Mouse (Mus musculus) intestine, postnatal 0 days (tissue): ENCODE measurements around the gene Inca1. TPM values are rescaled to one million over a fixed set of nuclear protein-coding genes. Genes with fewer than 3 reads are reported as not detected.

Source experiments
- ATAC-seq: fragments of 200-750 bp; cut with Nextera tagmentation; 2 replicates; pipeline ENCODE4 v1.8.0; 2017; ENCODE audit warnings: mild to moderate bottlenecking, moderate TSS enrichment, moderate library complexity
- H3K27ac ChIP-seq: fragments of 300-500 bp; sonication (generic); 2 replicates; pipeline ENCODE4 v1.5.1; 2014; ENCODE audit warnings: mild to moderate bottlenecking, low read depth, low read length, moderate library complexity
- H3K27me3 ChIP-seq: fragments of 300-500 bp; sonication (generic); replicated peaks from 2 replicates; pipeline ENCODE4 v1.6.1; 2014; ENCODE audit warnings: low read length, mixed read lengths; ENCODE audit not compliant: control insufficient read depth, insufficient read depth
- H3K36me3 ChIP-seq: fragments of 300-500 bp; sonication (generic); 2 replicates; pipeline ENCODE4 v1.6.1; 2014; ENCODE audit warnings: mild to moderate bottlenecking, moderate library complexity; ENCODE audit not compliant: control insufficient read depth, insufficient read depth
- H3K4me1 ChIP-seq: fragments of 300-500 bp; sonication (generic); replicated peaks from 2 replicates; pipeline ENCODE4 v1.6.1; 2014; ENCODE audit warnings: antibody characterized with exemption, low read length, mixed read lengths; ENCODE audit not compliant: control insufficient read depth, insufficient read depth
- H3K4me2 ChIP-seq: fragments of 300-500 bp; sonication (generic); replicated peaks from 2 replicates; pipeline ENCODE4 v1.6.1; 2014; ENCODE audit warnings: low read depth, mild to moderate bottlenecking, moderate library complexity
- H3K4me3 ChIP-seq: fragments of 300-500 bp; sonication (generic); 2 replicates; pipeline ENCODE4 v1.5.1; 2014; ENCODE audit warnings: low read depth, low read length
- H3K9ac ChIP-seq: fragments of 300-500 bp; sonication (generic); 2 replicates; pipeline ENCODE4 v1.6.1; 2014; ENCODE audit warnings: mild to moderate bottlenecking, low read depth, low read length
- H3K9me3 ChIP-seq: fragments of 300-500 bp; sonication (generic); 2 replicates; pipeline ENCODE4 v1.6.1; 2016; ENCODE audit warnings: mixed run types; ENCODE audit not compliant: control insufficient read depth
- CTCF ChIP-seq: sonication (generic); IDR thresholded peaks from 2 replicates; pipeline ENCODE4 v1.5.1; 2016; ENCODE audit warnings: low read depth, mild to moderate bottlenecking, control low read depth, antibody characterized with exemption, moderate library complexity
- WGBS: fragments of 180-500 bp; shearing (Covaris S2); extraction: QIAGEN DNeasy Blood & Tissue Kit; methylation state at CpG from one replicate; pipeline ENCODE4 v1.1.7; 2014; 5-methylcytosine and 5-hydroxymethylcytosine counted together
- polyA plus RNA-seq: library from polyadenylated mRNA; unstranded; fragments of >200 nt; fragmentation: Nextera tagmentation; extraction: Ambion mirVana; gene quantifications from 2 replicates; pipeline ENCODE4 v1.2.1, GENCODE M21; 2015

Inca1 gene
- polyA plus RNA-seq, 1 experiment from 2014 or later, result 2.8 TPM

DNA sequence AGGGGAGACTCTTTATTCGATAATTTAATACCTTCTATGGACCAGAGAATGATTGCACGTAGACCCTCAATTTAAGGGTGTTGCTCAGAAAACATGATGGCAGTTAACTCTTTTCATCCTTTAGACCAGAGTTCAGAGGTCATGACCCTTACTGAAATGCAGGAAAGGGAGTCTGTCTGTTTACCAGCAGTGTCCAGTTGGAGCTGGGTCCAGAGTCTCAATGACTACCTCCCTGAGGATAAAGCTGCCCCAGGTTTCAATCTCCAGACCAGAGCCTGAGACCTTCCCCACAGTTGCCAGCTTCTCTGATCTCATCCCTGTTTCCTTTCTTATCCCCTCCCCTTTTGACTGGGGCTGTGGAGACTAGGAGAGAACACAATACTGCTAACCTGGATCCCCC, 21.4 kb downstream of the Inca1 start:
- no peak overlapping the region for H3K4me2 ChIP-seq
- no peaks in the 10 kb centered on the region for H3K4me1 ChIP-seq
- 76% methylated on average over 2 of the region's 2 CpGs for WGBS
- no peak overlapping the region for H3K4me3 ChIP-seq
- H3K36me3 ChIP-seq, result peaks cover 80% of the 10 kb centered on the region
- H3K9ac ChIP-seq, result no peak overlapping the region
- no peak for ATAC-seq
- no peak for TF ChIP-seq CTCF
- no peaks in the 10 kb centered on the region for H3K9me3 ChIP-seq
- H3K27ac ChIP-seq, result no peak overlapping the region
- H3K27me3 ChIP-seq, result no peaks in the 10 kb centered on the region

DNA sequence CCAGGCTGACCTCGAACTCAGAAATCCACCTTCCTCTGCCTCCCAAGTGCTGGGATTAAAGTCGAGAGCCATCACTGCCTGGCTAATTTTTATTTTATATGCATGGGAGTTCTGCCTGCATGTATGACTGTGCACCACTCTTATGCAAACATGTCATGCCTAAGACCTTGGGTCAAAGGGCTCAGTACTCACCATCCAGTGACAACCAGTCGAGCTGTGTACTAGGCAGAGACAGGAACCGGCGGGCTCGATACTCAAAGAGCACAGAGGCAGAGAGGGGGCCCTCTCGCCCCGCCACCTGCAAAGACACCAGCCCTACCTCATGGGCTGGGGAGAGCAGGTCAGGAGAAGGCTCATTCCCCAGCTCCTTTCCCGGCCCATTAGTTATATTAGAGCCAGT, 21.9 kb downstream of the Inca1 start:
- Histone ChIP-seq H3K4me2 (no peak overlapping the region), H3K36me3 (peaks cover 77% of the 10 kb centered on the region), H3K27me3 (no peaks in the 10 kb centered on the region), H3K4me1 (no peaks in the 10 kb centered on the region), H3K27ac (no peak overlapping the region), H3K9me3 (no peaks in the 10 kb centered on the region), H3K9ac (0 out of 2 replicates have a peak overlapping the region, but pooled peaks have one; percentile 22), H3K4me3 (no peak overlapping the region)
- 70% methylated on average over 9 of the region's 9 CpGs for WGBS
- no peak for TF ChIP-seq CTCF
- ATAC-seq, result no peak

DNA sequence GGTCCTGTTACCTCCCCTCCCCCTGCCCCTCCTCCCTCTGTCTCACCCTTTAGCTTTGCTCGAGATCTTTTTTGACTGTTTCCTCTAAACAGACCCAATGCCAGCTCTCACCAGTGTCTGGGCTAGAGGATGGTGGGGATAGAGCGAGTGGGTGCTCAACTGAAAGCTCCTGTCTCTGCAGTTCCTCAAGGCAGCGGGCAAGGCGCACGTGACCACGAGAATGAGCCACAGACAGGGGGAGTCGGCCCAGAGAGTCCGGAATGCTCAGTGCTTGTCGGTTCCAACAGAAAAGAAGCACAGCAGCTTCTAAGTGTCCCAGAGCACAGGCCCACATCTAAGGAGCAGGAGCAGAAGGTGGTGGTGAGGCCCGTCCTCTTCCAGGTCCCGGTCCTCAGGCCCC, 25.5 kb downstream of the Inca1 start:
- Histone ChIP-seq H3K4me2 (no peak overlapping the region), H3K4me1 (no peaks in the 10 kb centered on the region), H3K9ac (no peak overlapping the region), H3K27ac (no peak overlapping the region), H3K9me3 (no peaks in the 10 kb centered on the region), H3K4me3 (no peak overlapping the region), H3K27me3 (no peaks in the 10 kb centered on the region), H3K36me3 (peaks cover 65% of the 10 kb centered on the region)
- WGBS, result 67% methylated on average over 11 of the region's 11 CpGs
- 0 out of 2 replicates have a peak, but pooled peaks have one; percentile 6 for TF ChIP-seq CTCF
- ATAC-seq, result no peak

DNA sequence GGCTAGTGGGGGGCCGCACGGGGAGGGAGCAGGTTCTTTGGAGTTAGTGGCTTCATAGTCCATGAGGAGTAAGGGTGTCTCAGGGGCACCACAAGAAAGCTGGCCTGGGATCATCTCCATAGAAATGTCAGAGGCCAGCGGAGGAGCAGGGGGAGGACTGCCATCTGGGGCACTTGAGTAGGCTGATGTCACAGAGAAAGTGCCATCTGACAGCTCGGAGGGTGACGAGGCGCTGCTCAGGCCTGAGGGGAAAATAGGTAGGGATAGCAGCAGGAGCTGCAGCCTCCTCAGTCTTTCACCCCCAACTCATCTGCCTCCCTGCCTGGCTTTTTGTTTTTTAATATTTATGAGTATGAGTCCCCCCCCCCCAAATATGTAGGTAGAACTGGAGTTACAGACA, 25.9 kb downstream of the Inca1 start:
- Histone ChIP-seq H3K4me2 (no peak overlapping the region), H3K4me1 (no peaks in the 10 kb centered on the region), H3K27ac (no peak overlapping the region), H3K9me3 (no peaks in the 10 kb centered on the region), H3K4me3 (no peak overlapping the region), H3K9ac (no peak overlapping the region), H3K36me3 (peaks cover 62% of the 10 kb centered on the region), H3K27me3 (no peaks in the 10 kb centered on the region)
- 89% methylated on average over 6 of the region's 6 CpGs for WGBS
- no peak for ATAC-seq
- no peak for TF ChIP-seq CTCF

DNA sequence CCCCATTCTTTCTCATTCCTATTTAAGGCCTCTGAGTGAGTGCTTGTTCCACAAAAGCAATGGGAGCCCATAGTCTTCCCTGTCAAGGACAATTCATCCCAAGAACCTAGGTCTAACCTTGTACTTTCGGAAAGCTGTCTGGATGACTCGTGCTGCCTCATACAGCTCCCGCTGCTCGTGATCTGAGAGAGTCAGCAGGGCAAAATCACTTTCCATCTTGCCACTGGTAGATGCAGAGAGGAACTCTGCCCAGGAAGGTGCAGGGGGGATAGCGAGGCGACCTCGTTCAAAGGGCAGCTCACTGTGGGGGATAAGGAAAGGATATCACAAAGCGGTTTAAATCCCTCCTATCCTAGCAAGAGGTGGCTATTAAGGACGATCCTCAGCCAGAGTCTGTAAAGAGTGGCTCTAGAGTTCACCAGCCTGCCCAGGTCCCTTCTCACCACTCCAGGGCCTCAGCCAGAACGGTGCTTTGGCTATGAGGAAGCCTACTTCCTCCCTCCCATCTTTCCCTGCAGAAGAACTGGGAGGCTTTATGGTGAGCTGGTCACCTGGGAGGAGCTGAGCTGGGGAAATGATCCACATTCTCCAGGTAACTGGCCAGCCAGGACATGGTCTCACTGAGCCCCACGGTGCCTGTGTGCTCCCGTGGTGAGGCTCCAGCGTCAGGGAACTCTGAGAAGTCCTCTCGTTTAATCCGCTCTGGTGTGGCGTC, 28.5 kb downstream of the Inca1 start:
- no peak overlapping the region for H3K4me2 ChIP-seq
- H3K9ac ChIP-seq, result peak overlapping the region; percentile 22; the same call in 1 of the 2 replicates
- no peak for TF ChIP-seq CTCF
- H3K27ac ChIP-seq, result no peak overlapping the region; the same call in 1 of the 2 replicates
- WGBS, result 73% methylated on average over 16 of the region's 16 CpGs
- ATAC-seq, result no peak
- no peaks in the 10 kb centered on the region for H3K27me3 ChIP-seq
- peaks cover 45% of the 10 kb centered on the region for H3K36me3 ChIP-seq
- H3K9me3 ChIP-seq, result no peaks in the 10 kb centered on the region
- H3K4me3 ChIP-seq, result no peak overlapping the region
- H3K4me1 ChIP-seq, result no peaks in the 10 kb centered on the region

DNA sequence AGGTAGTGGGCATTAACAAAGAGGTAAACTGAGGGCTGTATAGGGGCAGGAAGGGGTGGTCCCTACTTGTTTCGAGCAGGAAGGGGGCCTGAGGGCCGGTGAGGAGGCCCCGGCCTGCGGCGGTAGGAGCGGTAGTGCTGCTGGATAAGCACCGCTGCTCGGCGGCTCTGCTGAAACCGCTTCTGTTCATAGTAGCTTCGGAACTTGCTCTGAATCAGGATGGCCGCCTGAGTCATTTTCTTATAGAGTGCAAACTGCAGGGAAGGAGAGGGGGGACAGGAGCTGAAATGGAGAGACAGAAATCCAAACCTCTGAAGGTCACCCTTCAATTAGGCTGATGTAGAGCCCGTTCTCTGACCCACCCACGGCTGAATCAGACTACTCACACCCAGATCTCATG, 29.5 kb downstream of the Inca1 start:
- WGBS, result 39% methylated on average over 14 of the region's 14 CpGs

More for the DNA sequence above, 29.5 kb downstream of the Inca1 start:
- Histone ChIP-seq H3K27ac (peak overlapping the region; percentile 9; the same call in 1 of the 2 replicates), H3K4me2 (peak overlapping the region; percentile 93), H3K9ac (no peak overlapping the region), H3K4me3 (0 out of 2 replicates have a peak overlapping the region, but pooled peaks have one; percentile 63), H3K9me3 (no peaks in the 10 kb centered on the region), H3K4me1 (no peaks in the 10 kb centered on the region), H3K27me3 (no peaks in the 10 kb centered on the region), H3K36me3 (peaks cover 42% of the 10 kb centered on the region)
- no peak for ATAC-seq
- TF ChIP-seq CTCF, result no peak
